Mouse (Mus musculus) cerebellum, postnatal 4 days (tissue): ENCODE measurements around the gene 1700007K13Rik.
A peak's percentile ranks its signal among the peaks of the same experiment; 100 is the strongest.

Experiments
- DNase-seq, 2 experiments: peaks; one replicate each; pipeline ENCODE4 v3.0.0; 2022; ENCODE audit warnings: low spot score in 2 of 2, mixed read lengths in 1 of 2

1700007K13Rik gene

DNA sequence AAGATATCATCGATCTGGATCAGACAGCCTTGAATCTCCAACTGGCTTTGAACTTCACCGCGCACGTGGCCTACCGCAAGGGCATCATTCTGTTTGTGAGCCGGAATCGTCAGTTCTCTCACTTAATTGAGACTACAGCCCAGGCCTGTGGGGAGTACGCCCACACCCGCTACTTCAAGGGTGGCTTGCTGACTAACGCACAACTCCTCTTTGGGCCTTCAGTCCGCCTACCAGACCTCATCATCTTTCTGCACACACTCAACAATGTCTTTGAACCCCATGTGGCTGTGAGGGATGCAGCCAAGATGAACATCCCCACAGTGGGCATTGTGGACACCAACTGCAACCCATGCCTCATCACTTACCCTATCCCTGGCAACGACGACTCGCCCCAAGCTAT is 3.3 kb upstream of the 1700007K13Rik start:
- peak in 1 of 2 experiments; percentile 12 for DNase-seq

DNA sequence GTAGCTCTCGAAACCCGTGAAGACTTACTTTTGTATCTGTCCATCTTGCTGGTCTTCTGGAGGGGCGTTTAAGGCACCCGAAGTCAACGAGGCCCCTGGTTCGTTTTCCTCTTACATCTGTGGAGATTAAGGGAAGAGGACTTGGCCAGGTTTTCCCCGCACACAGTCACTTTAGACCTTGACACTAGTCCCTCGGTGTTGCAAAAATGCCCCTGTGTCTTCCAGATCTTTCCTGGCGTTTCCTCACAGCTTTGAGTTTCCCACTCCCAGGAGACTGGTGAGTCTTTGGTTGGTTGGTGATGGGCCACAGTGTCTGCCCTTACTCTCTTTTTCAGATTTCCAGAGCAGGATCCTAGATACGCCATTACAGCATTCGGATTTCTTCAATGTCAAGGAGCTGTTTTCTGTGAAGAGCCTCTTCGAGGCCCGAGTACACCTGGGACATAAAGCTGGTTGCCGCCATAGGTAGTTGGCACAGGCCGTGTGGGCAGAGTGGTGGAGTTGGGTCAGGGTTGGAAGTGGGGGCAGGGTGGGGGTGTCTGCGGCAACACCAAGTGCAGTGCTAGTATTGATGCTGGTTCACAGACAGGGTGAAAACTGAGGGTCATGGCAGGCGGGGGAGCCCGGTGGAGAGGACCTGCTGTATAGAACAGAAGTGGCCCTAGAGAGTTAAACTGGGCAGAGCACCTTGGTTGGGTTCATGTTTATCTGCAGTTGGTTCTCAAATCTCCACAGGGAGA is 2.5 kb upstream of the 1700007K13Rik start:
- DNase-seq: peak in 1 of 2 experiments; percentile 21

DNA sequence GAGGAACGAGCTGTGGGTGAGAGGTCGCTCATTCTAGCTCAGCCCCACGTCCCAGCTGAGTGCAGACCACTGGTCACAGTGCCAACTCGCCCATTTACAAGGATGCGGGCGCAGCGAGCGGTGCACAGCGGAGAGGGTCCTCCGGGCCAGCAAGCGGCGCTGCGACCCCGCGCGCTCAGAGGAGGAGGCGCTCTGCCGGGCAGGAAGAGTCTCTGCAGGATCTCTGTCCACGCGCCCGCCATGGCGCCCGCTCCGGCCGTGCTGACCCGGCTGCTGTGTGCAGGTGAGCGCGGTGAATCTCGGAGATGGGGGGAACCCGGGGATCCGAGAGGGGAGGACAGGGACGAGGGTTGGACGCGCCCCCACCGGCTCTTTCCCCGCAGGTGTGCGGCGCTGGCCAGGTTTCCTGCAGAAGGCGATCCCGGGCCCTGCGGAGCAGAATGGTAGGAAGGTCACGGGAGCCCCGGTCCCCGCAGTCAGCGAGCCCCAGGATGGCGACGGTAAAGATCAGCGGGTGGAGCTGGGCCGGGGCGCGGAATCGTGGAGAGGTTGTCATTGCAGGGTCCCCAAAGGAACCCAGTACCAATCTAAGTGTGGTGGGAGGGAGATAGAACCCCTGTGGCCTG is 1.8 kb upstream of the 1700007K13Rik start, which contains the start of gene Mrps2:
Mrps2 (plus strand) TSS at position 207 of the 626 bp plus-strand sequence.
- peak; percentile 76 to 87 for DNase-seq

- DNase-seq: no peak
Observed at GRCm38 (mm10) chr2:28464919-28465318, 1.2 kb downstream of the 1700007K13Rik start.

DNA sequence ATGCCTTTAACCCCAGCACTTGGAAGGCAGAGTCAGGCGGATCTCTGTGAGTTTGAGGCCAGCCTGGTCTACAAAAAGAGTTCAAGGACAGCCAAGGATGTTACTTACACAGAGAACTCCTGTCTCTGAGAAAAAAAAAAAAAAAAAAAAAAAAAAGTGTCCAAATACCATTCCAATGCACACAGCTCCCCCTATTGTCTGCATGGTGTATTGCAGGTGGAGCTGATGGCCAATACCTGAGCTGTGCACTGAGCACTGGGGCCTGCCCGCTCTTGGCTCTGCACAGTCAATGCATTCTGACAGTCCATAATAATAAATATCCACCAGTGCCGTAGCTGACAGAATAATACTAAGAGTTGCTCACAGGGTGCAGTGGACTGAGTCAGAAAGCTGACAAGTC is 2.2 kb downstream of the 1700007K13Rik start:
- DNase-seq: peak in 1 of 2 experiments; percentile 65

- peak in 1 of 2 experiments; percentile 59 for DNase-seq
Observed at GRCm38 (mm10) chr2:28456616-28457015, 9.5 kb downstream of the 1700007K13Rik start.

GRCm38 (mm10) chr2:28453539-28453938 is 12.6 kb downstream of the 1700007K13Rik start:
- DNase-seq: no peak

GRCm38 (mm10) chr2:28451663-28452062 is 14.5 kb downstream of the 1700007K13Rik start:
- DNase-seq: no peak

DNA sequence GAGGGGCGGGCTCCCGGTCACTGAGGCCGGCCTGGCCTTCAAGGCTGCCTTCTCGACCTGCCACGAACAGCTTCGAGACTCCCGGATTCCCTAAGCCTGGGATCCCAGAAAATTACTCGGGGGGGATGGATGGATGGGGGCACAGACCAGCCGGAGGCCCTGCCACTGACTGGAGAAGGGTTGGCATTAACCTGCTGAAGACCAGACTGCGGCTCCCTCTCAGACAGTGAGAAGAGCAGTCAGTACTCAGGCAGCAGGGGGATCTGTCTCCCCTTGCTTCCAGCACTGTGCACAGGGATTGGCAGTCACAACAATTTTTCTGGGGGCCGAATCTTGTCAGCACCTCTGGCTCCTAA is 18.8 kb downstream of the 1700007K13Rik start:
- no peak for DNase-seq

DNA sequence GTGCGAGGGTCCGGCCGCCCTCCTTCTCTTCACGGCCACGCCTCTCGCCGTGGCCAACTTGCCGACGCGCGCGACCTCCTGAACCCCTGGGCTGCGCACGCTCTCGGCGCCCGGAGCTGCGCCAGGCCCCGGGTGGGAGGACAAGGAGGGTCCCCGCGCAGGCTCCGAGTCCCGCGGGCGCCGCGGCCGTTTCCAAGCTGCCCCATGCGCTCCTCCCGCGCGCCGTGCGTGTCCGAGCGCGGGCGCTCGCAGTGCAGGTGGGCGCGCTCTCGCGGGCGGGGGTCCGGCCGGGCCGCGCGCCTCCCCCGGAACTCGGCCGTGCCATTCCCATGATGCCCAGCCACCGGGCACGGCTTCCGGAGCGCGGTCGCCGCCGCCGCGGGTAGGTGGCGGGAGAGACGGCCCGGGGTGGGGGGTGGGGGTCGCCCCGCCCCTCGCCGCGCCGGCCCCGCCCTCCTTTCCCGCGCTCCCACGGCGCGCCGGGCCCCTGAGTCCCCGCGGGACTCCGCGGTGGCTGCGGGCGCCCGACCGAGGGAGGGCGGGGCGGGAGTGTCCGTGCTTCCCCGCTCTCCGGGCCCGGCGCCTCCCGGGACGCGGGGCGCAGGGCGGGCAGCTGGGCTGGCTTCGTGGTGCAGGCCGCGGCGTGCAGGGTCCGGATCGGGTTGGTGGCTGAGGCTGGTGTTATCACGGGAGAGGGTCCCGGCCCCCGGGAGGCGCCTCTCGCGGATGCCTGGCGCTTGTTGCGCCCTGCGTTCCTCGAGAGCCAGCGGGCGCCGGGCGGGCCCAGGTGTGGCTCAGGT is 19.4 kb downstream of the 1700007K13Rik start, which contains the start of gene Ppp1r26:
Ppp1r26 (plus strand) TSS at position 286 of the 800 bp plus-strand sequence.
- peak in 1 of 2 experiments; percentile 46 for DNase-seq

DNA sequence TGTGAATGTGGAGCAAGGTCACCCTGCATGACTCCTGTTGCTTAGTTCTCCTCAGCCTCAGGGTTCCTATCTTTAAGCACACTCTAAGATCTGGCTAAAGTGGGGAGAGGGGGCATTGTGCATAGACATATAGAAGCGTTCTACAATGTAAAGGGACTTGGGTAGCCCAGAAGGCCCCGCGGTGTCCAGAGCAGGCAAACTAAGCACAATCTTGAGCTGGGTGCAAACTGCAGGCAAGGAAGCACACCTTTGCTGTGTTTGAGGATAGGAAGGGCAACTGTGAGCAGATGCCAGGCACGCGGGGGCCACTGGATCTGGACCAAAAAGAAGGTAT is 20.0 kb downstream of the 1700007K13Rik start:
- DNase-seq: no peak

DNA sequence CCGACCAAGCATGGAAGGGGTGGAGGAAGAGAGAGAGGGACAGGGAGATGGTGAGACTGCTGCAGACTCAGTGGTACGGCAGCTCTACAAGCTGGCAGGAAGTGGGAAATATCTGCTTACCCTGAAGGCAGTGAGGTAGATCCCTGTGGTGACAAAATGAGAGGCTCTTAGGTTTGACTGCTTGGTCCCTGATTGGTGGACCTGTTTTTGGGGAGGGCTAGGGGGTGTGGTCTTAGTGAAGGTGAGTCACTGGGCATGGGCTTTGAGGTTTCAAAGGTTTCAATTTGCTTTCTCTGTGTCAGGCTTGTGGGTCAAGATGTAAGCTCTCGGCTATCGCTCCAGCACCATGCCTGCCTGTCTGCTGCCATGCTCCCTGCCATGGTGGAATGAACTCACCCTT is 21.1 kb downstream of the 1700007K13Rik start:
- no peak for DNase-seq

- no peak for DNase-seq
Observed at GRCm38 (mm10) chr2:28440842-28441241, 25.3 kb downstream of the 1700007K13Rik start.

GRCm38 (mm10) chr2:28435401-28435800 is 30.7 kb downstream of the 1700007K13Rik start:
- no peak for DNase-seq

DNA sequence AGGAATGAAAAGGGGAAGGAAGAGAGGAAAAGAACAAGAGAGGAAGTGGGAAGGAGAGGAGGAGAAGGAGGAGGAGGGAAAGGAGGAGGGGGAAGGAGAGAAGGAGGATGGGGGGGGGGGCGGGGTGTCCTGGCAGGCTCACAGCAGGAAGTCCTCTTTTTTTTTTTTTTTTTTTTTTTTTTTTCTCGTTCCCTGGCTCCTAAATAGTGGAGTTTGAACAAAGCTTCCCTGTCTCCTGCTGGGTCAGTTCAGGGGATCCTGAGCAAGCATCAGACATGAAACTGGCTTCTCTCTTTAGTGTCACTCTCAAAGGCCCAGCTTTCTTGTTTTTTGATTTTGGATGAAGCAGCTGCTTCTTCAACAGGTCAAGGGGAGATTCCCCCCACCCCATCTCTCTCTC is 32.6 kb downstream of the 1700007K13Rik start:
- DNase-seq: no peak

DNA sequence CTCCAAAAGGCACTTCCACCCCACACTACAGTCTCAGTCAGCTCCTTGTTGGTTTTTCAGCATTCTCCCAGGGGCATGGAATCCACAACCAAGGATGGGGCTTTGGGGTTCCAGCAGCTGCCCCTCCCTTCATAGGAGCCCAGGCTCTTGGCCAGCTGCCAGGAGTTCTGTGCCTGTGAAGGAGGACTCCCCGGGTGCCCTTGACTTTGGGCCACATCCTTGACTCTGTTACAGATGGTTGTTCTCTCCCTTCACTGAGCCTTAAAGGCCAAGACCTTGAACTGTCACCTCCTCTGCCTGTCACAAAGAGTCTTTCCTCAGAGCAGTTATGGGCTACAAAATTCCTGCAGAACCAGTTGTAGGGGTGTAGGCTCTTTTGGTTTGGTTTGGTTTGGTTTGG is 33.3 kb downstream of the 1700007K13Rik start:
- DNase-seq: no peak

DNA sequence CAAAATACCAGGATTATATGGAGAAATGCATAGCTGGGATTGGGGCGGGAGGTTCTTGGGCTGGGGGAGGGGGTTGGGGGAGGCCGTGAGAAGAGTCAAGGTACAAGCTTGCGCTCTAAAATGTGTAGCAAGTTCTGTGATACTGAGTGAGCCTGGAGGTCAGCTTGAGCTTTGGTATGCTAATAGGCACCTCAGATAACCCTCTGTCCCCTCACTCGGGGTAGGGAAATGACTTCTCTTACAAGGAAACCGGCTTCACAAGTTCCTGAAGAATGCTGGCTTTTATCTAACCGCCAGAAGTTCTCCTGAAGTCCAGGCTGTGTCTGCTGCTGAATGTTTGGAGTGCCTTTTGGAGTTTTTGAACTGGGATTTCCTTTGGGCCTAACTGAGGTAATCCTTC is 35.3 kb downstream of the 1700007K13Rik start:
- DNase-seq: no peak

DNA sequence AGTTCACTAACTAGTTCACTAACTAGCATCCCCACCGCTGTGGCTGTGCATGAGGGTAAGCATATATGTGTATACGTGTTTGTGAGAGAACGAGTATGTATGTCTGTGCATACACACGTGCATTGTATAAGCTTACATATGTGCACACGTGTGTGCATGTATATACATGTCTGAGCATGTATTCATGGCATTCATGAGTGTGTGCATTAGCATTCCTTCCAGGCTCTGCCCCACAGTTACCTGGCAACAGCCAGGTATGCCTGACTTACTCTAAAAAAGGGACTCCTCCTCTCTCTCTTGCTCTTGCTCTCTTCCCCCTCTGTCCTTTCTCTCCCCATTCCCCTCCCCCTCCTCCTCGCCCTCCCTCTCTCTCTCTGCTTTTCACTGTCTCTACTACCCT is 38.9 kb downstream of the 1700007K13Rik start:
- no peak for DNase-seq

DNA sequence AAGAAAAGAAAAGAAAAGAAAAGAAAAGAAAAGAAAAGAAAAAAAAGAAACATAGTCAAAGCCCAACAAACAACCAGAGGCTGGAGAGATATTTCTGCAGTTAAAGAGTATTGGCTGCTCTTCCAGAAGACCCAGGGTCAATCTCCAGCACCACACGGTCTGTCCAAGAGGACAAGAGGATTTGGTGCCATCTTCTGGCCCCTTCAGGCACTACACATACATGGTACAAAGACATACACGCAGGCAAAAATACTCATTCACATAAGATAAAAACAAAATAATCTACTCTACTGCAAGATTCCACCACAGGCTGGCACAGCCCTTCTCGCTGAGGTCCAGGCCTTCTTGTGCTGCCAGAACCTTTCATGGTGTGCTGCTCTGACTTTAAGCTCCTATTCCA is 43.0 kb downstream of the 1700007K13Rik start:
- peak in 1 of 2 experiments; percentile 40 for DNase-seq

- peak; percentile 88 to 94 for DNase-seq
Observed at GRCm38 (mm10) chr2:28419898-28420297, 46.2 kb downstream of the 1700007K13Rik start.

DNA sequence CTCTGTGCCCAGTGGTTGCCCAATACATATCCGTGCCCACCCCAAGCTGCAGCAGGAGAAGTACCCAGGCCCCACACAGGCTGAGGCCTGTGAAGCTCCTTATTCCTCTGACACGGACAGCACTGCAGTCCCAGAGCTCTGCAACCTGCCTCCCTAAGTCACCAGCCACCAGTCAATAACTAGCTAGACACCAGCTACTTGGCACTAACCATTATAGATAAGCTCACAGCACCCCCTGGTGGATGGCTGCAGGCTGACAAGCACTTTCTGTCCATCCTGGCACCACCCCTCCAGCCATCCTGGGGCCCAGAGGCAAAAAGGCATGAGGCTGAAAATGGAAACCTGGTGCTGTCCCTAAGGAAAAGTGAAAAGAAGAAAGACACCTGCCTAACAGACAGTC is 48.1 kb downstream of the 1700007K13Rik start:
- DNase-seq: peak; percentile 92 to 93

DNA sequence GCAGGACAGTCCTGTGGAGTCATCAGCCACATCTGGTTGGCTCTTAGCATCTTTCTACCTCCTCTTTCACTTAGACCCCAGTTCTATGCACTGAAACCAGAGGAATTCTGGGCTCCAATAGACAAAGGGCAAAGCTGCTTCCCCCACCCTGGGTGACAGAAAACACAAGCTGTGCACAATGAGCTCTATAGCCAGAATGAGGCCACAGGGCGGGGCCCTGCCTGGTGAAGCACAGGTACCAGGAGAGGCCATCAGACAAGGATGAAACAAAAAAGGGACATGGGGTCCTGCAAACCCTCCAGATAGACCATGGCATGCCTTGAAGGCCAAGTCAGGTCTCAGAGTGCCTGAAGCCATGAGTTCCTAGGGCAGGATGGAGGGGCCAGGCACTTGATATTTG is 49.6 kb downstream of the 1700007K13Rik start:
- DNase-seq: no peak
